Mouse (Mus musculus) thymus, adult 18-20 months (tissue): ENCODE measurements around the gene Kifc1.

Experiments
- DNase-seq, 2 experiments: peaks; one replicate each; pipeline ENCODE4 v3.0.0; 2022; ENCODE audit warnings: mixed read lengths in 2 of 2

Gene Kifc1

DNA sequence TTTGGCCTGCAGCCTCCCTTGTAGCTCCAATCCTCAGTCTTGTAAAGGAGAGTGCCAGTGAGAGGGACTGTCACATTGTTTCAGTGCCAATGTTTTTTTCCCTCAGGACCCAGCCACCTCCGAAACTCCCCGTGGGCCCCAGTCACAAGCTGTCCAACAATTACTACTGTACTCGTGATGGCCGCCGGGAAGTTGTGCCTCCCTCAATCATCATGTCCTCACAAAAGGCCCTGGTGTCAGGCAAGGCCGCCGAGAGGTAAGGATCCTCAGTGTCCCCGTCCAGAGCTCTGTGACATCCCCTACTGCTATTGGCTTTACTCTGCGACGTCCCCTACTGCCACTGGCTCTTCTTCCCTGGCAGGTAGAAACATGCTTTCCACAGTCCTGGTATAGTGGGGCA, 60.9 kb downstream of the Kifc1 start:
- DNase-seq: no peak

DNA sequence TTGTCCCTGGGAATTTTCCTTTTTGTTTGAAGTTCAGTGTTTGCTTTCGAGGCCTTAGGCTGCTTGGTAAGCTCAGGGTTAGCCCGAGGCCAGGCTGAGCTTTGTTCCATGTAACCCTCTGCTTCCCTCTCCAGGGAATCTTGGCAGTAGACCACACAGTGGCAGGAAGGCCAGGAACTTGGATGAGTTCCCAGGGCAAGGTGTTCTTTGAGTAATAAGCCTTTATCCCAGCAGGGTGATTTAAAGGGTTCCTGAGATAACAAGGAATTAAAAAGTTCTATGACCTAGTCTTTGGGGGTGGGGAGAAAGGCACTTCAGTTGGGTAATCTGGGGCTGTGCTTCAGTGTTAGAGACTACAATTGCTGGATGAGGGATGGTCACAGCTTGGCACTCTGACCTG, 61.6 kb downstream of the Kifc1 start:
- no peak for DNase-seq

DNA sequence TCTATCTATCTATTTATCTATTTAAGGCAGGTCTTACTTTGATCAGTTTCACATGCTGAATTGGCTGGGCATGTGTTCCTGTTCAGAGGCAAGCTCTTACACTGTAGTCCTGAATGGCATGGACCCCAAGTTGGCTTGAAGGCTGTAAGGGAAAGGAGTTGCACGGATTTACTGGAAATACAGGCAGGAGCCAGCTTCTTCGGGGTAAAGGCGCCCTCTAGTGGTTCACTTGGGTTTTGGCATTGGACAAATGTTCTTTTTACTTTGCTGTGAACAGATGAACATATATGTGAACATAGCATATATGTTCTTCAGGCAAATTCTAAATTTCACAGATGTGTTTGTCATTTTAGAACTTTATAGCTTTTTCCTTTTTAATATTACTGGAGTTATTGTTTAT, 63.6 kb downstream of the Kifc1 start:
- DNase-seq: peak in 1 of 2 experiments; percentile 39
